Mouse (Mus musculus) forebrain, embryonic 12.5 days (tissue): Measurements from ENCODE around the gene Ctdsp1. TPM values are rescaled to one million over a fixed set of nuclear protein-coding genes. Genes with fewer than 3 reads are reported as not detected.

Source experiments
- ATAC-seq: fragments of 200-750 bp; cut with Nextera tagmentation; 2 replicates; pipeline ENCODE4 v1.8.0; 2017; ENCODE audit warnings: moderate TSS enrichment; ENCODE audit not compliant: low FRiP score
- H3K27ac ChIP-seq: fragments of 300-500 bp; sonication (generic); 2 replicates; pipeline ENCODE4 v1.5.1; 2016; ENCODE audit warnings: mild to moderate bottlenecking
- H3K27me3 ChIP-seq: fragments of 300-500 bp; sonication (generic); 2 replicates; pipeline ENCODE4 v1.6.1; 2016; ENCODE audit warnings: mild to moderate bottlenecking
- H3K36me3 ChIP-seq: fragments of 300-500 bp; sonication (generic); replicated peaks from 2 replicates; pipeline ENCODE4 v1.6.1; 2016; ENCODE audit warnings: mild to moderate bottlenecking
- H3K4me1 ChIP-seq: fragments of 300-500 bp; sonication (generic); 2 replicates; pipeline ENCODE4 v1.6.1; 2016
- H3K4me2 ChIP-seq: fragments of 300-500 bp; sonication (generic); 2 replicates; pipeline ENCODE4 v1.6.1; 2016; ENCODE audit warnings: mild to moderate bottlenecking, moderate library complexity
- H3K4me3 ChIP-seq: fragments of 300-500 bp; sonication (generic); replicated peaks from 2 replicates; pipeline ENCODE4 v1.5.1; 2016; ENCODE audit warnings: mild to moderate bottlenecking
- H3K9ac ChIP-seq: fragments of 300-500 bp; sonication (generic); 2 replicates; pipeline ENCODE4 v1.6.1; 2016; ENCODE audit warnings: mild to moderate bottlenecking
- H3K9me3 ChIP-seq: fragments of 300-500 bp; sonication (generic); 2 replicates; pipeline ENCODE4 v1.6.1; 2016
- WGBS: fragments of 180-500 bp; shearing (Covaris S2); methylation state at CpG from one replicate; pipeline ENCODE4 v1.1.7; 2016; 5-methylcytosine and 5-hydroxymethylcytosine counted together
- polyA plus RNA-seq: library from polyadenylated mRNA; unstranded; fragments of >200 nt; fragmentation: Nextera tagmentation; extraction: Ambion mirVana; gene quantifications from 2 replicates; pipeline ENCODE4 v1.2.1, GENCODE M21; 2016

Ctdsp1 gene
- polyA plus RNA-seq, 1 experiment from 2014 or later = 33.3 TPM

DNA sequence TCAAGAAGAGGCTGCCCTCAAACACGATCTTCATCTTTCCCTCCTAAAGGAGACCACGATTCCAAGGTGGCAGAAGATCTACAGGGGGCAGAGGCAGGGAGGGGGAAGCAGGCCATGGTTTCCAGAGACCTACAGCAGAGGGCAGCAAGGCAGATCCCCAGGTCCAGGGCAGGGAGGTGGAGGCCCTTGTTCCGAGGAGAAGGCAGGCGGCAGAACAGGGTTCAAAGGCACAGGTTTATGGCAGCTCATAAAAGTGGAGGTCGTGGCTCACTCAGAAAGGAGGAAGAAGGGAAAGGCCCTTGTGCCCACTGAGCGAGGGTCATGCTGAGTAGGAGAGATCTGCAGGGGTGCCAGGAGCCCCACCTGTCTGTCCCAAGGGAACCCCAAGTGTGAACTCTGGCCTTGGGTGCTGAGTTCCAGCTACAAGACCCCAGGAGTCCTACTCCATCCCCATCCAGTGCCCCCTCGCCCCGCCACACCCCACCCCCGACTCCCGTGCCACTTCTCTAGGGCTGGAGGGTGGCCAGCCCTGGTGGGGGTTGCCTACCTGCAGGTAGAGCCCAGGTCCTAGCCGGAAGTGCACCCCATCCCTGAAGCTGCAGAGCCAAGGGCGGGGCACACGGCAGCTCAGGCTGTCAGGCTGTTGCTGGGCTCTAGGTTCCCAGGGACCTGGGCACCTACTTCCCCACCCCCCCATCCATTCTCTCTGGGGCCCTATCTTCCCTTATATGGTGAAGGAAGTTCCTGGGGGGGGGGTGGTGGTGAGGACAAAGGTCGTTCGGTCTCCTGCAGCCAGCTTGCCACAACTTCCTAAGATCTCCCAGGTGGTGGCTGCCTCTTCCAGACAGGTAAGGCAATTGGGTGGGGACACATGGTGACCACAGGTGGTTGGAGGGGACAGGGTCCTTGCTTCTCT lies 17.5 kb downstream of the Ctdsp1 start, which contains the start of gene Vil1:
Gene Vil1 (plus strand): TSS at position 788 of the 916 bp plus-strand sequence.
- WGBS = 63% methylated on average over 13 of the region's 15 CpGs
- no peaks in the 10 kb centered on the region for H3K9me3 ChIP-seq
- H3K4me1 ChIP-seq = no peaks in the 10 kb centered on the region
- ATAC-seq = no peak
- H3K27ac ChIP-seq = no peak within 1 kb of the TSS
- no peak within 1 kb of the TSS for H3K4me2 ChIP-seq
- no peaks in the 10 kb centered on the region for H3K36me3 ChIP-seq
- no peak within 1 kb of the TSS for H3K9ac ChIP-seq
- no peaks in the 10 kb centered on the region for H3K27me3 ChIP-seq
- no peak within 1 kb of the TSS for H3K4me3 ChIP-seq

DNA sequence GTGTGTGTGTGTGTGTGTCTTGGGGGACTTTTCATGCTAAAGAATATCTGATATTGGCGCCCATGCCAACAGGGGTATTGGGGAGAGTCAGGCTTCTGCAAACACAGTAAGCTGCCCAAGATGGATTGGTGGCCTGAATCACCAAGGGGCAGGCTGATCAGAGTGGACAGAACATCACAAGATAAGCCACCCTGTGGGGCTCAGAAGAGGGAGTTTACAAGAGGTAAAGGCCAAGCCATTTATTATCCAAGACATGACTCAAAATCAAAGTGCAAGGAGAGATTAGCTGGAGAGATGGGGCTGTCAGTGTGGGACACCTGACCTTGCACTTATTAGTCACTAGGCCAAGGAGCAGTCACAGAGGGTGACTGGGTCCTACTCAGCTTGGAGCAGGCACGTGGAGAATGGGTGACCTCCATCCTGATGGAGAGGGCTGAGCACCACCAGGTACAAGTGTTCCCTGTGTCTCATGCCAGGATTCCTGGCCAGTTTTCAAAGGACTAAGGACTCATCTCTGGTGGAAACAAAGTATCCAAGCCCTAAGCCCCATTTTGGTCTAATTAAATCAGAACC lies 20.5 kb downstream of the Ctdsp1 start:
- H3K9ac ChIP-seq = no peak overlapping the region
- no peaks in the 10 kb centered on the region for H3K36me3 ChIP-seq
- no peak overlapping the region for H3K27ac ChIP-seq
- 49% methylated on average over 2 of the region's 2 CpGs for WGBS
- no peak overlapping the region for H3K4me2 ChIP-seq
- H3K4me3 ChIP-seq = no peak overlapping the region
- H3K27me3 ChIP-seq = no peaks in the 10 kb centered on the region
- H3K4me1 ChIP-seq = no peaks in the 10 kb centered on the region
- ATAC-seq = no peak
- no peaks in the 10 kb centered on the region for H3K9me3 ChIP-seq

DNA sequence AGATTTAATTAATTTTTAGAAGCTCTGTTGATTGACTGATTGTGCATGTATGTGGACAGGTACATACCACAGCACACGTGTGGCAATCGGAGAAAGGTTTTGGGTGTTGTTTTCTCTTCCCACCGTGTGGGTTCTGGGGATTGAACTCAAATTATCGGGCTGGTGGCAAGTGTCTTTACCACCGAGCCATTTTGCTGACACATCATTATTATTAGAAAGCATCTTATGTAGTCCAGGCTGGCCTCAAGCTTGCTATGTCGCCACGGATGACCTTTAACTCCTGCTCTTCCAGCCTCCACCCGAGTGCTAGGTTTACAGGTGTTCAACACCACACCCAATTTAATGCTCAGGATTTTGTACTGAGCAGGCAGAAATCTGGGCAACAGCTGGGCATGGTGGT lies 21.4 kb downstream of the Ctdsp1 start:
- no peak overlapping the region for H3K9ac ChIP-seq
- no peaks in the 10 kb centered on the region for H3K4me1 ChIP-seq
- no peak for ATAC-seq
- H3K4me3 ChIP-seq = no peak overlapping the region
- no peaks in the 10 kb centered on the region for H3K36me3 ChIP-seq
- no peak overlapping the region for H3K4me2 ChIP-seq
- no peak overlapping the region for H3K27ac ChIP-seq
- H3K27me3 ChIP-seq = no peaks in the 10 kb centered on the region
- H3K9me3 ChIP-seq = no peaks in the 10 kb centered on the region
- WGBS = 89% methylated on average over 8 of the region's 8 CpGs

DNA sequence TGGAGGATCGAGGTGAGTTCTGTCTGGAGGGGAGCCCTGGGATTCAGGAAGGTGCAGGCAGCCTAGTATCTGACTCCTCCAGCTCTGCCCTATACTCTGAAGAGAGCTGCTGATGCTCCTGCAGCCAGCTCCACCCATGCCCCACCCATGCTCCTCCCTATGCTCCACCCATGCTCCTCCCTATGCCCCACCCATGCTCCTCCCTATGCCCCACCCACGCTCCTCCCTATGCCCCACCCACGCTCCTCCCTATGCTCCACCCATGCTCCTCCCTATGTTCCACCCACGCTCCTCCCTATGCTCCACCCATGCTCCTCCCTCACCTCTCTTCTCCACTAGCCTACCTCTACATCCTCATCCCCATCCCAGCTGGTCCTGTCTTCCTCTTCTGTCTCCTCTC lies 23.8 kb downstream of the Ctdsp1 start:
- Histone ChIP-seq H3K27ac (no peak overlapping the region), H3K27me3 (no peaks in the 10 kb centered on the region), H3K4me3 (no peak overlapping the region), H3K36me3 (no peaks in the 10 kb centered on the region), H3K4me1 (0 out of 2 replicates have a peak, but pooled peaks cover 2% of the 10 kb centered on the region), H3K4me2 (no peak overlapping the region), H3K9me3 (no peaks in the 10 kb centered on the region), H3K9ac (no peak overlapping the region)
- no peak for ATAC-seq
- 49% methylated on average over 4 of the region's 4 CpGs for WGBS

DNA sequence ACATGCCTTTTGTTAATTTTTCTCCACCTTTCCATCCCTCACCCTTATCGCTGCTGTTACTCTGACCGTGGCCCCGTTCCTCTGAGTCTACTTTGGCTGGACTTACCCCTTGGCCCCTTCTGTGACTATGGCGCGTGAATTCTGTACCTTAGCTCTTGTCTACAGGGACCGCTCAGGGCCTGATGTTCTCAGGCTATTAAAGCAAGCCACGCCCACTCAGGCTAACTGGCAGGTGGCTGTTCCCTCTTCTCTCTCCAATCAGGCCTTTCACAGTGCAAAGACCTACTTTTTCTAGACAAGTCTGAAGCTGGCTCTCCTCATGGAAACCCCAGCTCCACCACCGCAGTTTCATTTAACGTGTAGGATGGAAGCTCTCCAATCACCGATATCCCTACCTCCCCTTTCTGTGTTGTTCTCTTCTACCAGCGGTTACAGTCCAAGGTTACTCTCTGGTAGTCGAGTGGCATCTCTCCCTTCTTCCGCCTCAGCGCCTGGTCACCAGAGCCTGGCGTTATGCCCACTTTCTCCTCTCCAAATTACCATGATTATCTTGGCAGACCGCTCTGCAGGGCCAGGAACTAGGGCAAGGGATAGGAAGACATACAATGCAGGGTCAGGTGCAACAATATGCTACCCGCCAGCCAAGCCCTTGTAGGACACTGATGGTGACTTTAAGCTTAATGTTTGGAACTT lies 27.6 kb downstream of the Ctdsp1 start:
- Histone ChIP-seq H3K4me1 (0 out of 2 replicates have a peak, but pooled peaks cover 2% of the 10 kb centered on the region), H3K9me3 (no peaks in the 10 kb centered on the region), H3K4me2 (no peak overlapping the region), H3K4me3 (no peak overlapping the region), H3K9ac (no peak overlapping the region), H3K36me3 (no peaks in the 10 kb centered on the region), H3K27ac (no peak overlapping the region), H3K27me3 (no peaks in the 10 kb centered on the region)
- WGBS = 84% methylated on average over 17 of the region's 17 CpGs
- no peak for ATAC-seq

DNA sequence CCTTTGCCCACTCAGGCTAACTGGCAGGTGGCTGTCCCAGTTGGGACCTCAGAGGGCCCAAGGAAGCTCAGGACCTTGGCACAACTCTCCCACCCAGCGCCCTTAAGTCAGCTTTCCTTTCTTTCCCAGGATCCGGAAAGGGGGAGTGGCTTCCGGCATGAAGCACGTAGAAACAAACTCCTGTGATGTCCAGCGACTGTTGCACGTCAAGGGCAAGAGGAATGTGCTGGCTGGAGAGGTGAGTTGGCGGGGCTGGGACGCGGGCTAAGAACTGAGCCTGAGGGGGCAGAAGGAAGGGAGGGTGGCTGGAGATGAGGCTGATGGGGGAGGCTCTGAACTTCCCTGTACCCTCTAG lies 28.1 kb downstream of the Ctdsp1 start:
- Histone ChIP-seq H3K4me1 (0 out of 2 replicates have a peak, but pooled peaks cover 2% of the 10 kb centered on the region), H3K27me3 (no peaks in the 10 kb centered on the region), H3K27ac (no peak overlapping the region), H3K36me3 (no peaks in the 10 kb centered on the region), H3K4me2 (no peak overlapping the region), H3K9me3 (no peaks in the 10 kb centered on the region), H3K9ac (no peak overlapping the region), H3K4me3 (no peak overlapping the region)
- no peak for ATAC-seq
- 77% methylated on average over 9 of the region's 9 CpGs for WGBS

DNA sequence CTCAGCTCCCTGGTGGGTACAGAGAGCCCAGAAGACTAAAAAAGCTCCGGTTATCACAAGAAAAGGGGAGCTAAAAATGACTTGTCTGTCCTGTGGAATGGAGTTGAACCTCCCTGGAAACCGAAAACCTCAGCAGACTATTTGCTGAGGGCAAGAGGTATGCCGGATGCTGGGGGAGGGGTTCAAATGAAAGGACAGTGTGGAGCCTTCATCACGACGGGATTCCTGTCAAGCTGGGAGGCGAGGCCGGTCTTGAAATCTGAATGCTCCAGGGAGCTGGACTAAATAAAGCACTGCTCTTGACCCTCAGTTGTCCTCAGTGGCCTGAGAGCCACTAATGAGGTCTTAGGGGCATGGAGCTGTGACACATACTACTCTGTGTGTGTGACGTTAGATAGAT lies 31.8 kb downstream of the Ctdsp1 start:
- Histone ChIP-seq H3K36me3 (no peaks in the 10 kb centered on the region), H3K9me3 (no peaks in the 10 kb centered on the region), H3K9ac (no peak overlapping the region), H3K4me1 (0 out of 2 replicates have a peak, but pooled peaks cover 2% of the 10 kb centered on the region), H3K27ac (no peak overlapping the region), H3K4me3 (no peak overlapping the region), H3K27me3 (no peaks in the 10 kb centered on the region), H3K4me2 (no peak overlapping the region)
- 38% methylated on average over 8 of the region's 8 CpGs for WGBS
- no peak for ATAC-seq

DNA sequence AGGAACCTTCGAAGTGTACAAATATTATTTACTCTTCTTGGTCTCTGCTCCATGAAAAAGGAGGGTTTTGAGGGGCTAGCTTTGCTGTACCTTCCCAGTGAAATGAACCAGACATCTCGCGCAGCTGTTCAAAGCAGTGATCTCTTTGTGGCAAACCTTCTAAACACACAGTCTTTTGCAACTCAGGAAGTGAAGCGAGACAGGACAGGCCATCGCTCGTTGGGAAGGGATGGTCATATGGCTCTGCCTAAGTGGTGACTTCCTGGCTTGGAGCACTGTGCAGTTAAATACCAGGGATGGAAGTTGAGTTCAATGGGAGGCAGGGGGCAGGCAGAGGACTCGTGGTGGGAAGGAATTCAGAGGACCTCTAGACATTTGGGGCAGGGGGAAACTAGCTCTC lies 34.5 kb downstream of the Ctdsp1 start:
- H3K9me3 ChIP-seq = no peaks in the 10 kb centered on the region
- no peak overlapping the region for H3K9ac ChIP-seq
- H3K27ac ChIP-seq = no peak overlapping the region
- H3K4me1 ChIP-seq = no peaks in the 10 kb centered on the region
- WGBS = 88% methylated on average over 7 of the region's 7 CpGs
- H3K4me3 ChIP-seq = no peak overlapping the region
- no peak for ATAC-seq
- H3K4me2 ChIP-seq = no peak overlapping the region
- no peaks in the 10 kb centered on the region for H3K36me3 ChIP-seq
- no peaks in the 10 kb centered on the region for H3K27me3 ChIP-seq

DNA sequence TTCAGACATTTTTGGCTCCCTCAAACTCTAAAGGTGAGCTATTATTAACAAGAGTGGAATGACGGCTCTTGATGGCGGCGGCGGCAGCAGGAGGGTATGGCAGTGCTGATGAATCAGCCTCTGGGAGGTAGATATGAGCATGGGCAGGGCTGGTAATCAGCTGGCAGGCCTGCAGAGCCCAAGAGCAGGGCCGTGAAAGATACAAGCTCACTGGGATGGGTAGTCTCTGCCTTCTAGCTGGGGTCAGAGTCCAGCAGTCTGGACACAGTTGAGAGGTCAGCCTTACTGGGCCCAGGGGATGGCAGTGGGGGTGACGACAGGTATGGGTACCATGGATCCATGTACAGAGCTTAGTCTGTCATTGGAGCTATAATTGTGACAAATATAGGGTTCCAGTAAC lies 41.9 kb downstream of the Ctdsp1 start:
- no peak overlapping the region for H3K9ac ChIP-seq
- 94% methylated on average over 6 of the region's 6 CpGs for WGBS
- H3K4me3 ChIP-seq = no peak overlapping the region
- no peaks in the 10 kb centered on the region for H3K4me1 ChIP-seq
- H3K36me3 ChIP-seq = peaks cover 32% of the 10 kb centered on the region
- no peaks in the 10 kb centered on the region for H3K9me3 ChIP-seq
- ATAC-seq = no peak
- H3K4me2 ChIP-seq = no peak overlapping the region
- no peak overlapping the region for H3K27ac ChIP-seq
- no peaks in the 10 kb centered on the region for H3K27me3 ChIP-seq

DNA sequence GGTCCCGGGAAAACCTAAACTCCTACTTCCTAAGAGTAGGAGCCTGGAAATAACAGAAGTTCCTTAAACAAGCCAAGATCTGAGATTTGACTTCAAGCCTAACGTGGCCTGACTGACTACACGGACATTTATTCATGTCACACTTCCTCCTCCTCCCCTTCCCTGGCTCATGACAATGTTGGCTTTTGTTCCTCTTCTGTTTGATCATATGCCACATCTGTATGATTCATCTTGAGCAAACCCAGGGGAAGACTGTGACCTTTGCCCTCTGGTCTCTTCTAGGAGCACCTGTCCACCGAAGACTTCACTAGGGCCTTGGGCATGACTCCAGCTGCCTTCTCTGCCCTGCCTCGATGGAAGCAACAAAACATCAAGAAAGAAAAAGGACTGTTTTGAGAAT lies 43.3 kb downstream of the Ctdsp1 start:
- no peaks in the 10 kb centered on the region for H3K9me3 ChIP-seq
- peaks cover 44% of the 10 kb centered on the region for H3K36me3 ChIP-seq
- no peak overlapping the region for H3K27ac ChIP-seq
- H3K4me3 ChIP-seq = no peak overlapping the region
- H3K9ac ChIP-seq = no peak overlapping the region
- H3K4me1 ChIP-seq = no peaks in the 10 kb centered on the region
- WGBS = 77% methylated on average over 5 of the region's 5 CpGs
- no peak overlapping the region for H3K4me2 ChIP-seq
- ATAC-seq = no peak
- no peaks in the 10 kb centered on the region for H3K27me3 ChIP-seq

DNA sequence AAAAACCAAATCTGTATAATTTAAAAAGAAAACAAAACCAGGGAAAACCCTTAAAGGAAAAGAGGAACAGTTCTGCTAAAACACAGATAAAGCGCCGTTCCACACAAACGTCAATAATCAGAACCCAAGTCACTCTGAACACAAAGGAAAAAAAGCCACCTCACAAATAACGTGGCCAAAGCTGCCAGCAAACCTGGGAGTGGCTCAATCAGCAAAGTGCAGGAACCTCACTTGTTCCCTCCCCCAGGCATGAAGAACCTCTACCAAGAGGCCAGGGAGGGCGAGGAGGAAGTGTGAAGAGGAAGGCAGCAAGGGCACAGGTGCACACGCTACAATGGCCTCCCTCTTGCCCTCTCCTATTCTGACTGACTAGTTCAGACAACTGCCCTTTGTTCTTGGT lies 44.3 kb downstream of the Ctdsp1 start:
- Histone ChIP-seq H3K27ac (no peak overlapping the region), H3K4me2 (no peak overlapping the region), H3K27me3 (no peaks in the 10 kb centered on the region), H3K9me3 (no peaks in the 10 kb centered on the region), H3K4me3 (no peak overlapping the region), H3K9ac (no peak overlapping the region), H3K36me3 (peaks cover 53% of the 10 kb centered on the region), H3K4me1 (no peaks in the 10 kb centered on the region)
- 84% methylated on average over 6 of the region's 6 CpGs for WGBS
- no peak for ATAC-seq

DNA sequence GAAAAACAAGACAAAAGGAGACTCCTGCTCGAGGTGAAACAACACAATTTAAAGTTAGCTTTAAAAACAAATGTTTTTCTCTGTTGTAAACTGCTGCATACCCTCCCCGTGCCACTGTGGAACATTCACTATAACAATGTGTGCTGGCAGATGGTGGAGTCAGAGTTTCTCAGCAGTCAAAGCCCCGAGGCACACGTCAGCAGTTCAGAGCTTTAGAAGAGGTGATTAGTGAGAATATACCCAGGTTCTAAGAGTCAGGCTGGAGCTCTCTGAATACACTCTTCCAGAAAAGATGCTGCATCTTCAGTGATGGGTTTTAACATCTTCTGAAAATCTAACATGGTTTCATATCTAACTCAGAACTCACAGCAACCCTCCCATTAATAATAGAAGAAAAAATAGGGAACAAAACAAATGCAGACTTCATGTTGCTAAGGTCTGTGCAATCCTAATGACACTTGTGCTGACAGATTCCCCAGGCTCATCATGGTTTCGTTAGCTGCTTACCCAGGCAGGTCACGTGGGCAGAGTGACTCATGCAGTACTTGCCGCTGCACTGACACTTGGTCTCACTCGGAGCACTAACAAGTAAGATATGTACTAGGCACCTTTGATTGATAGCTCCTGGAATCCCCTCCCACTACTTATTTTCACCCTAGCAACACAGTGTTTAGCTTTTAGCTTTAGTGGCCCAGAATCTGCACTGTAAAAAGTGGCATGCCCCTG lies 46.6 kb downstream of the Ctdsp1 start:
- no peak overlapping the region for H3K27ac ChIP-seq
- H3K36me3 ChIP-seq = peaks cover 67% of the 10 kb centered on the region
- H3K27me3 ChIP-seq = no peaks in the 10 kb centered on the region
- no peaks in the 10 kb centered on the region for H3K9me3 ChIP-seq
- no peak overlapping the region for H3K4me2 ChIP-seq
- H3K4me1 ChIP-seq = no peaks in the 10 kb centered on the region
- no peak overlapping the region for H3K9ac ChIP-seq
- ATAC-seq = no peak
- H3K4me3 ChIP-seq = no peak overlapping the region
- WGBS = 80% methylated on average over 8 of the region's 8 CpGs
